9 mouse cellular contexts compared by ENCODE assay signal in genomic region chr10:73821657-73822583, GRCm38 (mm10).
DNase-seq lines count a peak whose midpoint lies in the region; ATAC-seq lines count a peak whose summit lies in the region.
"Had no signal": no experiment of that assay in that cellular context is flagged by ENCODE, and none has a peak within 500 bp of the region (broad histone marks: within the 10 kb centered on the region; RNA-seq: fewer than 3 reads in every experiment).

No protein-coding gene starts in this region.

- peaks cover 10% of the 10 kb centered on the region for H3K4me1 ChIP-seq in midbrain, embryonic 10.5 days
- H3K4me1 ChIP-seq in stomach, embryonic 14.5 days (ENCODE audit: control insufficient read depth, insufficient read depth, low read length), result no peaks in the 10 kb centered on the region
- H3K4me1 ChIP-seq: limb, embryonic 15.5 days had no signal

- peak overlapping the region; percentile 29 for H3K4me3 ChIP-seq in midbrain, embryonic 10.5 days
- no peak overlapping the region for H3K4me3 ChIP-seq in stomach, embryonic 14.5 days (ENCODE audit: low read depth, low read length)
- H3K4me3 ChIP-seq: limb, embryonic 15.5 days had no signal

- 38% methylated on average over 22 of the region's 22 CpGs for WGBS in midbrain, embryonic 10.5 days
- WGBS in stomach, embryonic 14.5 days, result 38% methylated on average over 22 of the region's 22 CpGs

- DNase-seq in adrenal gland, adult (ENCODE audit: inconsistent age in 2 of 2, low spot score in 1 of 2), result peak; percentile 21 to 53
- no peak for DNase-seq in adrenal gland, postnatal 4 days (ENCODE audit: low spot score in 2 of 2)
- DNase-seq in cerebellum, postnatal 10 days, result peak; percentile 66 to 78
- DNase-seq in frontal cortex, postnatal 25 days (ENCODE audit: low spot score in 2 of 2), result peak; percentile 6
- peak; percentile 17 for DNase-seq in midbrain, embryonic 10.5 days (ENCODE audit: low spot score)
- no peak for DNase-seq in liver
- DNase-seq in ovary, adult 18-20 months (ENCODE audit: low spot score), result no peak

- H3K4me2 ChIP-seq in stomach, embryonic 14.5 days (replicated peaks; ENCODE audit: low read depth, low read length), result 0 out of 2 replicates have a peak overlapping the region, but pooled peaks have one; percentile 4
- H3K4me2 ChIP-seq: limb, embryonic 15.5 days had no signal

- ATAC-seq in stomach, embryonic 14.5 days (ENCODE audit: insufficient number of reproducible peaks, insufficient read depth, low FRiP score, low read depth), result no peak

- H3K9ac ChIP-seq in stomach, embryonic 14.5 days (replicated peaks; ENCODE audit: low read depth, low read length), result no peak overlapping the region
- H3K9ac ChIP-seq: limb, embryonic 15.5 days had no signal

- H3K36me3 ChIP-seq in midbrain, embryonic 10.5 days, result no peaks in the 10 kb centered on the region
- H3K36me3 ChIP-seq in stomach, embryonic 14.5 days (ENCODE audit: control insufficient read depth, insufficient read depth, low read length), result no peaks in the 10 kb centered on the region
- H3K36me3 ChIP-seq: limb, embryonic 15.5 days had no signal

- no peaks in the 10 kb centered on the region for H3K27me3 ChIP-seq in midbrain, embryonic 10.5 days (ENCODE audit: low read depth, poor library complexity, severe bottlenecking)
- H3K27me3 ChIP-seq in stomach, embryonic 14.5 days (ENCODE audit: control insufficient read depth, insufficient read depth, low read length), result no peaks in the 10 kb centered on the region

- H3K9me3 ChIP-seq in midbrain, embryonic 10.5 days (replicated peaks), result no peaks in the 10 kb centered on the region
- no peaks in the 10 kb centered on the region for H3K9me3 ChIP-seq in stomach, embryonic 14.5 days (ENCODE audit: control insufficient read depth, low read depth, low read length)
- H3K9me3 ChIP-seq: limb, embryonic 15.5 days had no signal

- no peak overlapping the region for H3K27ac ChIP-seq in midbrain, embryonic 10.5 days (replicated peaks)
- no peak overlapping the region for H3K27ac ChIP-seq in stomach, embryonic 14.5 days (ENCODE audit: low read length)
- H3K27ac ChIP-seq: limb, embryonic 15.5 days had no signal

Comparison
In these comparisons a context has a peak if more than half of its experiments do, and no peak if none do; other contexts are left out.
1. DNase-seq: peak in adrenal gland, adult (2 of 2), cerebellum, postnatal 10 days (2 of 2), frontal cortex, postnatal 25 days (2 of 2) and midbrain, embryonic 10.5 days (single experiment); none in adrenal gland, postnatal 4 days (0 of 2), liver (single experiment) and ovary, adult 18-20 months (single experiment).